Mouse (Mus musculus) limb, embryonic 11.5 days (tissue): ENCODE data around the gene Gm20916. TPM values are rescaled to one million over a fixed set of nuclear protein-coding genes. Genes with fewer than 3 reads are reported as not detected.
"Not testable (repeated sequence)": the region's sequence is repeated elsewhere in the genome, so short reads cannot be mapped to it uniquely, and the experiment has no call there.

Experiments
- ATAC-seq: fragments of 200-750 bp; cut with Nextera tagmentation; 2 replicates; pipeline ENCODE4 v1.8.0; 2017; ENCODE audit warnings: low read depth; ENCODE audit not compliant: insufficient number of reproducible peaks, low FRiP score, low TSS enrichment
- DNase-seq: peaks from one replicate; pipeline ENCODE4 v3.0.0-alpha.2; 2015; ENCODE audit warnings: low spot score
- H3K27ac ChIP-seq: fragments of 300-500 bp; sonication (generic); replicated peaks from 2 replicates; pipeline ENCODE4 v1.5.1; 2014; ENCODE audit warnings: low read depth, mild to moderate bottlenecking, low read length
- H3K27me3 ChIP-seq: fragments of 300-500 bp; sonication (generic); 2 replicates; pipeline ENCODE4 v1.6.1; 2014; ENCODE audit warnings: mild to moderate bottlenecking, low read length, mixed read lengths; ENCODE audit not compliant: control insufficient read depth, insufficient read depth
- H3K36me3 ChIP-seq: fragments of 300-500 bp; sonication (generic); 2 replicates; pipeline ENCODE4 v1.6.1; 2014; ENCODE audit warnings: mild to moderate bottlenecking, low read length, moderate library complexity, mixed read lengths; ENCODE audit not compliant: control insufficient read depth, insufficient read depth
- H3K4me1 ChIP-seq: fragments of 300-500 bp; sonication (generic); 2 replicates; pipeline ENCODE4 v1.6.1; 2014; ENCODE audit warnings: low read length, mixed read lengths; ENCODE audit not compliant: control insufficient read depth, insufficient read depth
- H3K4me2 ChIP-seq: fragments of 300-500 bp; sonication (generic); 2 replicates; pipeline ENCODE4 v1.6.1; 2014; ENCODE audit warnings: low read depth, mild to moderate bottlenecking, moderate library complexity; ENCODE audit not compliant: severe bottlenecking
- H3K4me3 ChIP-seq: fragments of 300-500 bp; sonication (generic); 2 replicates; pipeline ENCODE4 v1.5.1; 2014; ENCODE audit warnings: low read depth, low read length
- H3K9ac ChIP-seq: fragments of 300-500 bp; sonication (generic); 2 replicates; pipeline ENCODE4 v1.6.1; 2014; ENCODE audit warnings: mild to moderate bottlenecking, low read length
- H3K9me3 ChIP-seq: fragments of 300-500 bp; sonication (generic); 2 replicates; pipeline ENCODE4 v1.6.1; 2016; ENCODE audit warnings: low read length; ENCODE audit not compliant: control insufficient read depth
- WGBS: fragments of 180-500 bp; shearing (Covaris S2); extraction: QIAGEN DNeasy Blood & Tissue Kit; methylation state at CpG from one replicate; pipeline ENCODE4 v1.1.7; 2014; 5-methylcytosine and 5-hydroxymethylcytosine counted together
- polyA plus RNA-seq: library from polyadenylated mRNA; unstranded; fragments of >200 nt; fragmentation: Nextera tagmentation; extraction: Ambion mirVana; gene quantifications from 2 replicates; pipeline ENCODE4 v1.2.1, GENCODE M21; 2014

The Gm20916 gene
- polyA plus RNA-seq = not detected in 2 replicates

DNA sequence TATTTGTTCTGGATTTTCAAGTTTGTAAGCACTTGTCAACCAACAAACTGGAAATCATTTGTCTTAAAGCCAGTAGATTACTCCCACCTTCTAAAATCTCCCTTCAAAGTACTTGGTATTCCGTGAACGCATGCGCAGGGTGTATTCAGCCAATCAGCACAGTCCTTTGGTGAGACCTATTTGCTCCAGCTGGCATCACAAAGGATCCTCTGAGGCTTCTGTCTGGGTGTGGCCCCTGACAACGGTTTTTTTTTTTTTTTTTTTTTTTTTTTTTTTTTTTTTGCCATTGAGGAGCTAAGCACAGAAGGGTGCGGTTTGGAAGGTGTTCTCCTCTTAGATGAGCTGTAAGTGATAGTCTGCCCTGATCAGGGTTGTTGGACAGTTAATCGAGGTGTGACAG, at the start of gene Gm20916:
Gene Gm20916 (plus strand): TSS at position 301 of the 400 bp plus-strand sequence.
- H3K36me3 ChIP-seq, DNase-seq, H3K4me1 ChIP-seq, H3K4me2 ChIP-seq, H3K27me3 ChIP-seq, H3K27ac ChIP-seq, H3K9me3 ChIP-seq, H3K9ac ChIP-seq, H3K4me3 ChIP-seq, ATAC-seq: not testable (repeated sequence)
- WGBS = no CpG with 5 or more reads among the region's 6 CpGs

Other genes with a start within 250 kb of the Gm20916 start
- not detected in 2 replicates for gene Gm20917, start 168.4 kb upstream of the Gm20916 start, polyA plus RNA-seq